ENCODE assay signal across 8 mouse cellular contexts in genomic region chr2:131209125-131209795, GRCm38 (mm10). TPM values are rescaled to one million over a fixed set of nuclear protein-coding genes. Genes with fewer than 3 reads are reported as not detected.
DNase-seq lines count a peak whose midpoint lies in the region; ATAC-seq lines count a peak whose summit lies in the region.

No protein-coding gene starts in this region.

- ATAC-seq in liver, embryonic 15.5 days (ENCODE audit: insufficient read depth) = peak; percentile 3; the same call in 1 of the 2 replicates
- no peak for ATAC-seq in CD4-positive, CD25-positive, alpha-beta regulatory T cell, adult 4 months

- H3K4me2 ChIP-seq in liver, embryonic 15.5 days = peak overlapping the region; percentile 87

- 73% methylated on average over 4 of the region's 4 CpGs for WGBS in embryonic facial prominence, embryonic 10.5 days
- 55% methylated on average over 4 of the region's 4 CpGs for WGBS in liver, embryonic 15.5 days (ENCODE audit: insufficient replicate concordance)

- H3K4me3 ChIP-seq in embryonic facial prominence, embryonic 10.5 days = peak overlapping the region; percentile 65
- peak overlapping the region; percentile 71 for H3K4me3 ChIP-seq in liver, embryonic 15.5 days (replicated peaks)

- intact Hi-C loops in left cerebral cortex, postnatal 14 days (cut with DNase I) = no loop called here

- peak overlapping the region; percentile 79 for H3K9ac ChIP-seq in liver, embryonic 15.5 days

- no peaks in the 10 kb centered on the region for H3K27me3 ChIP-seq in embryonic facial prominence, embryonic 10.5 days (replicated peaks; ENCODE audit: low read depth, poor library complexity, severe bottlenecking)
- no peaks in the 10 kb centered on the region for H3K27me3 ChIP-seq in liver, embryonic 15.5 days

- H3K9me3 ChIP-seq in embryonic facial prominence, embryonic 10.5 days = no peaks in the 10 kb centered on the region
- no peaks in the 10 kb centered on the region for H3K9me3 ChIP-seq in liver, embryonic 15.5 days (replicated peaks)

- H3K4me1 ChIP-seq in embryonic facial prominence, embryonic 10.5 days = peaks cover 25% of the 10 kb centered on the region
- peaks cover 92% of the 10 kb centered on the region for H3K4me1 ChIP-seq in liver, embryonic 15.5 days (replicated peaks)

- H3K36me3 ChIP-seq in embryonic facial prominence, embryonic 10.5 days (replicated peaks) = peaks cover 19% of the 10 kb centered on the region
- peaks cover 16% of the 10 kb centered on the region for H3K36me3 ChIP-seq in liver, embryonic 15.5 days (replicated peaks)

- peak overlapping the region; percentile 93 for H3K27ac ChIP-seq in embryonic facial prominence, embryonic 10.5 days (replicated peaks)
- peak overlapping the region; percentile 93 for H3K27ac ChIP-seq in liver, embryonic 15.5 days (replicated peaks)

- peak; percentile 32 for DNase-seq in kidney, adult 11 months
- DNase-seq in kidney, postnatal 10 days = no peak
- no peak for DNase-seq in embryonic facial prominence, embryonic 10.5 days (ENCODE audit: low spot score)
- peak; percentile 35 for DNase-seq in heart, postnatal 4 days
- DNase-seq in spleen, postnatal 36 days (ENCODE audit: low spot score in 2 of 2) = peak; percentile 48 to 63
- DNase-seq in left cerebral cortex, postnatal 14 days (ENCODE audit: low spot score in 2 of 2) = no peak

RNA-seq across cellular contexts. Expression of gene Ap5s1, which starts 2.4 kb away (rescaled TPM):
- 23.3 and 25.3 TPM in 2 replicates for polyA plus RNA-seq in embryonic facial prominence, embryonic 10.5 days (2016; fragmentation: Nextera tagmentation; extraction: Ambion mirVana)
- total RNA-seq in heart, postnatal 4 days (2021) = 10 to 100 TPM; 32.6 to 42.4 TPM
- polyA plus RNA-seq in liver, embryonic 15.5 days (2015; fragmentation: Nextera tagmentation; extraction: Ambion mirVana) = 16.6 and 18.3 TPM in 2 replicates
- polyA plus RNA-seq in CD4-positive, CD25-positive, alpha-beta regulatory T cell, adult 4 months (2017; shearing (Covaris generic)) = 10 to 100 TPM; 23.8 to 28.5 TPM
- total RNA-seq in left cerebral cortex, postnatal 14 days (2021) = 10 to 100 TPM; 23.9 to 26.3 TPM

RNA-seq across cellular contexts. Expression of gene Spef1, which starts 22.2 kb away (rescaled TPM):
- 3.2 TPM in 2 replicates for polyA plus RNA-seq in embryonic facial prominence, embryonic 10.5 days (2016; fragmentation: Nextera tagmentation; extraction: Ambion mirVana)
- total RNA-seq in heart, postnatal 4 days (2021) = 1 to 10 TPM; 6.3 to 7.2 TPM
- 1.6 and 1.8 TPM in 2 replicates for polyA plus RNA-seq in liver, embryonic 15.5 days (2015; fragmentation: Nextera tagmentation; extraction: Ambion mirVana)
- under 1 TPM; 0.34 to 0.79 TPM for polyA plus RNA-seq in CD4-positive, CD25-positive, alpha-beta regulatory T cell, adult 4 months (2017; shearing (Covaris generic))
- 10 to 100 TPM; 13.4 to 14.0 TPM for total RNA-seq in left cerebral cortex, postnatal 14 days (2021)

RNA-seq across cellular contexts. Expression of gene Cdc25b, which starts 22.5 kb away (rescaled TPM):
- polyA plus RNA-seq in embryonic facial prominence, embryonic 10.5 days (2016; fragmentation: Nextera tagmentation; extraction: Ambion mirVana) = 50.0 and 52.6 TPM in 2 replicates
- total RNA-seq in heart, postnatal 4 days (2021) = 10 to 100 TPM; 23.5 to 34.1 TPM
- 236 and 279 TPM in 2 replicates for polyA plus RNA-seq in liver, embryonic 15.5 days (2015; fragmentation: Nextera tagmentation; extraction: Ambion mirVana)
- 10 to 100 TPM; 49.8 to 63.9 TPM for polyA plus RNA-seq in CD4-positive, CD25-positive, alpha-beta regulatory T cell, adult 4 months (2017; shearing (Covaris generic))
- 10 to 100 TPM; 11.9 to 15.4 TPM for total RNA-seq in left cerebral cortex, postnatal 14 days (2021)

RNA-seq across cellular contexts. Expression of gene Mavs, which starts 24.6 kb away (rescaled TPM):
- polyA plus RNA-seq in embryonic facial prominence, embryonic 10.5 days (2016; fragmentation: Nextera tagmentation; extraction: Ambion mirVana) = 19.4 and 20.4 TPM in 2 replicates
- 10 to 100 TPM; 28.9 to 29.1 TPM for total RNA-seq in heart, postnatal 4 days (2021)
- polyA plus RNA-seq in liver, embryonic 15.5 days (2015; fragmentation: Nextera tagmentation; extraction: Ambion mirVana) = 29.8 and 33.5 TPM in 2 replicates
- 10 to 100 TPM; 22.5 to 34.2 TPM for polyA plus RNA-seq in CD4-positive, CD25-positive, alpha-beta regulatory T cell, adult 4 months (2017; shearing (Covaris generic))
- total RNA-seq in left cerebral cortex, postnatal 14 days (2021) = 1 to 10 TPM; 6.3 TPM

RNA-seq across cellular contexts. Expression of gene Cenpb, which starts 29.4 kb away (rescaled TPM):
- 7.4 and 7.6 TPM in 2 replicates for polyA plus RNA-seq in embryonic facial prominence, embryonic 10.5 days (2016; fragmentation: Nextera tagmentation; extraction: Ambion mirVana)
- 10 to 100 TPM; 76.5 to 78.4 TPM for total RNA-seq in heart, postnatal 4 days (2021)
- polyA plus RNA-seq in liver, embryonic 15.5 days (2015; fragmentation: Nextera tagmentation; extraction: Ambion mirVana) = 4.1 and 5.4 TPM in 2 replicates
- 1 to 10 TPM; 2.1 to 2.5 TPM for polyA plus RNA-seq in CD4-positive, CD25-positive, alpha-beta regulatory T cell, adult 4 months (2017; shearing (Covaris generic))
- total RNA-seq in left cerebral cortex, postnatal 14 days (2021) = 10 to 100 TPM; 89.7 to 97.4 TPM

Comparison
In these comparisons a context has a peak if more than half of its experiments do, and no peak if none do; other contexts are left out.
1. DNase-seq: peak in kidney, adult 11 months (single experiment), heart, postnatal 4 days (single experiment) and spleen, postnatal 36 days (2 of 2); none in kidney, postnatal 10 days (single experiment), embryonic facial prominence, embryonic 10.5 days (single experiment) and left cerebral cortex, postnatal 14 days (0 of 2).